Mouse (Mus musculus): ENCODE measurements around the gene Mtx1.

The Mtx1 gene

GRCm38 (mm10) chr3:89213803-89214530 lies 12.9 kb downstream of the Mtx1 start:
- peak; percentile 86 for DNase-seq

- no peak for DNase-seq
Observed at GRCm38 (mm10) chr3:89210731-89211130, 16.2 kb downstream of the Mtx1 start.

- no peak for DNase-seq
Observed at GRCm38 (mm10) chr3:89210162-89210561, 16.7 kb downstream of the Mtx1 start.

DNA sequence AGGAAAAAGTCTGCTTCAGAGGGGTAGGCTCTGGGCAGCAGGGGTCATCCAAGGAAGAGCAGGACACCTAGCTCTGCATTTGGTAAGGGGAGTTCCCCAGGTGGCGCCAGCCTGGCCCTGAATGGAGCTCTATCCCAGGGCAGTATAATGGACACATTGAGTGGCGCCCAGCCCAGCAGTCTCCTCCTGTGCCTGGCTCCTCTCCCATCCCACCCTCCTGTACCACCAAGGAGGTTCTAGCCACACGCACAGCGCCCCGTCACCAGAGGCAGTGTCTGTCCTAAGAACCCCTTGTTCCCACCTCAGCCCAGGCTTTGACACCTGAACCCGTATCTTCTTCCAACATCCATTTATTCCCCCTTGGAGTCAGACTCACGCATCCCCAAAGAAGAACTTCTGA lies 17.2 kb downstream of the Mtx1 start:
- DNase-seq, result no peak

DNA sequence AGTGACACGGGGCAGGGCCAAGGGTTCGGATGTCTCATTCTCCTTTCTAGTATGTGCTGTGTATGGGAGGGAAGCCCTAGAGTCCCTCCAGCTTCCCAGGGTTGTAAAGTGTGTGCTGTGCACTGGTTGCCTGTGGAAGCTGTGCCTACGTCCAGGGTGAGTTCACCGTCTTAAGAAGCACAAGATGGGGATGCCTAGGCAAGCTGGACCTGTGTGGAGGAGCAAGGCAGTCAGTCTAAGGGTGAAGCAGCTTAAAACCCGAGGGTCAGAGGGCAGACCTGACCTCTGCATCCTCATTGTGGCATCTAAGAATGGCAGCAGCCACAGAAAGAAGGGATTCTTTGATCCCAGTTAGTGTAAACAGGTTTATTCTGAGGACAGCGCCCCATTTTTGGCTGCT lies 18.2 kb downstream of the Mtx1 start:
- no peak for DNase-seq

DNA sequence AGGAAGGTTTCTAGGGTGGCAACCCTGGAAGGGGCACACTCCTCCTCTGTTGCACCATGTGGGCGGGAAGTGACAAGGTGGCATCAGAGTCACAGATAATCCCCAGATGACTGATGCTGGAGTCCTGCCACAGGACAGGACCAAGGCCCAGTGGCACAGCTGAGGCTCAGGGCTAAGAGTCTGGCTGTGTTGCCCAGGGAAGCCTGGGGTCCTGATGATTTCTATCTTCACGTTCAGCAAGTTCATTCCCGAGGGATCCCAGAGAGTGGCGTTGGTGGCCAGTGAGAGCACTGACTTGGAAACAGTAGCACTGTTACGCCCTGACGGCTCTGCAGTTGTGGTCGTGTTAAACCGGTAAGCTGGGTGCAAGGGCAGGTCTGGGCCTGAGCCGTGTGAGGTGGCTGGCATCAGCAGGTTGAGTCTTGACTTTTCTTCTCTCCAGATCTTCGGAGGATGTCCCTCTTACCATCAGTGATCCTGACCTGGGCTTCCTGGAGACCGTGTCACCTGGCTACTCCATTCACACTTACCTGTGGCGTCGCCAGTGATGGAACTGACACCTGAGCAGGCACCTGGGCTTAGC lies 18.7 kb downstream of the Mtx1 start:
- no peak for DNase-seq

GRCm38 (mm10) chr3:89206695-89207094 lies 20.2 kb downstream of the Mtx1 start:
- no peak for DNase-seq

DNA sequence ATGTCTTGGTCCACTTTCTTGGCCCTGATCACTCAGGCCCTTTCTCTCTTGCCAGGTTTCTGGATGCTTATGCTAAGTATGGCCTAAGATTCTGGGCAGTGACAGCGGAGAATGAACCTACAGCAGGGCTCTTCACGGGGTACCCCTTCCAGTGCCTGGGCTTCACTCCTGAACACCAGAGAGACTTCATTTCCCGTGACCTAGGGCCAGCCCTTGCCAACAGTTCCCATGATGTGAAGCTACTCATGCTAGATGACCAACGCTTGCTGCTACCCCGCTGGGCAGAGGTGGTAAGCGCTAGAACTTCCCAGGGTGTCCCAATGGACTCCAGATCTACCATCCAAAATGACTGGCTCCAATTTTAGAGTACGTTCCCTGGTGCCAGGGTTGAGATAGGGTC lies 20.8 kb downstream of the Mtx1 start:
- no peak for DNase-seq

- DNase-seq, result no peak
Observed at GRCm38 (mm10) chr3:89203142-89203514, 23.8 kb downstream of the Mtx1 start.

DNA sequence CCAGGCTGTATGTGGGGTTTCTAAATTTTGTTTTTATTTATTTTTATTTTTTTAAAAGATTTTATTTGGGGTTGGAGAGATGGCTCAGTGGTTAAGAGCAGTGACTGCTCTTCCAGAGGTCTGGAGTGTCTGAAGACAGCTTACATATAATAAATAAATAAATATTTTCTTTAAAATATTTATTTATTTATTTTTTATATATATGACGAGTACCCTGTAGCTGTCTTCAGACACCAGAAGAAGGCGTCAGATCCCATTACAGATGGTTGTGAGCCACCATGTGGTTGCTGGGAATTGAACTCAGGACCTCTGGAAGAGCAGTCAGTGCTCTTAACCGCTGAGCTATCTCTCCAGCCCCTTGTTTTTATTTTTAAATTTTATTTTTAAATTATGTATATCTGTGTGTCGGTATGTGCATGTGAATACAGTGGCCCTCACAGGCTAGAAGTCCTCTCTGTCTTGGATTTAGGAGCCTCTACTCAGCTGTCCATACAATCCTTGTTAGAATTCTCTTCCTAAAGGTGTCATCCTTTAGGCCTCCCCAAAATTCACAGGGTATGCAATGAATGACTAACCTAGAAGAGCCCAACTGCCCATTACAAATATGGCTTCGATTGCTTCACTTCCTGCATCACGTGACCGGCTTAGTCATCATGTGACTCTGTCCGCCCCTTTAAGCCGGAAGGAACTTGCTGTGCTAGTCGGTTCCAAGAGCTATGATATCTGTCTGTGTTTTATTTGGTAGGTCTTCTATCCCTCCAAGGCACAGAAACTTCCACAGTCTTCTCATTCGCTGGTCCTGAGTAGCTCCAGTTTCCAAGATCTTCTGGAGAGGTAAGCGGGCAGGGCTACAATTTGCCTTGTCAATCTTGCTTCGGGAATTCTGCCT lies 24.4 kb downstream of the Mtx1 start, which contains the start of gene Gba:
TSS of gene Gba (plus strand) at position 676 of the 889 bp plus-strand sequence.
- DNase-seq, result peak; percentile 89

- no peak for DNase-seq
Observed at GRCm38 (mm10) chr3:89199839-89200238, 27.0 kb downstream of the Mtx1 start.

DNA sequence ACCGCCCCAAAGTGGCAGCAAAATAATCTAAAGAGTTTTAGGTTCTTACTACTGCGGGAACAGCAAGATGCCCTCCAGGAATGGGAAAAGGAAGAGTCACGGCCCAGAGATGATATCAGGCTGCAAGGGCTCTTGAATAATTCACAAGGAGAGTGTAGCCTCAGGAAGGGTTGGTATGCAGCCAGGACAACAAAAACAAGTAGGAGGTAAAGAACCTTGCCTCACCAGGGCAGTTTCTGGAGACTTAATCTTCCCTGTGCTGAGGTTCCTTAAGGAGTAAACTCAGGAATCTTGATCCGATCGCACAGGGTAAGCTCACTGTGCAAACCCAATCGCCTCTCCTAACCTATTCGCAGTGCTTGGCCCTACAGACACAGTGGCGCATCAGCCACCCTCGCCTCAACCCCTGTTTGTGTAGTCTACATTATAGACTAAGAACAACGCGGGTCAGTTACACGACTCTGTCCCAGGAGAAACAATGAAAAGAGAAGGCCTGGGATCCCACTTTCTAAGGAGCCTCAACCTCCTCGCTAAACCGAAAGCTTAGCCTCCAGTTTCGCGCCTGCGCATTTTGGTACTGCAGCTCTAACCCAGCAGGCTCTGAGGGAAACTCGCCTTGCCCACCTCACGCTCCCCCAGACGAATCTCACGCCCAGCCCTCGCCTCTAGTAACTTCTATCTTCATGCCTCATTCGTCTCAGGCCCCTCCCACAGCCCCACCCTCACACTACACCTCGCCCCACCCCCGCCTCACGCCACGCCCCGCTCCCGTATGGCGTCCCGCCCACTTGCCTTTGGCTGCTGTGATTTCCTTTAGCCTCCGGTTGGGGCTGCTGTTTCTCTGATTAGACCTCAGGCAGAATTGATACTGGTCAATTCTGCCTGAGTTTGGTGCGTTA lies 30.7 kb downstream of the Mtx1 start:
- peak; percentile 89 for DNase-seq

GRCm38 (mm10) chr3:89193853-89194252 lies 33.0 kb downstream of the Mtx1 start:
- DNase-seq, result peak; percentile 75

- no peak for DNase-seq
Observed at GRCm38 (mm10) chr3:89193351-89193750, 33.5 kb downstream of the Mtx1 start.

DNA sequence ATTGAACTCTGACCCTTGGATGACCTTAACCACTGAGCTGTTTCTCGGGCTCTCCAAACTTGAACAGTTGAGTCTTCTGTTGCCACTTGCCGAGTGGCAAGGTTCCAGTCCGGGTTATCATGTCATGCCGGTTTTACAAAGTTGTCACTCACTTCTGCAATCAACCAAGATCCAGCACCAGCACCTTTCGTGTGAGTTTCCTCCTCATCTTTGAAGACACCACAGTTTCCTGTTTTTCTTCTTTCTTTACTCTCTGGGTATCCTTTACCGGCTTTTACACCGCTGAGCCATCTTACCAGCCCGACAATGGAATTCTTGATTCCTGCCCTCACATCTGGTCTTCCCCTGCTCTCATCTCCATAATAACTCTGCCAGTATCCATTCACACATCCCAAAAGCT lies 36.5 kb downstream of the Mtx1 start:
- DNase-seq, result peak; percentile 65

DNA sequence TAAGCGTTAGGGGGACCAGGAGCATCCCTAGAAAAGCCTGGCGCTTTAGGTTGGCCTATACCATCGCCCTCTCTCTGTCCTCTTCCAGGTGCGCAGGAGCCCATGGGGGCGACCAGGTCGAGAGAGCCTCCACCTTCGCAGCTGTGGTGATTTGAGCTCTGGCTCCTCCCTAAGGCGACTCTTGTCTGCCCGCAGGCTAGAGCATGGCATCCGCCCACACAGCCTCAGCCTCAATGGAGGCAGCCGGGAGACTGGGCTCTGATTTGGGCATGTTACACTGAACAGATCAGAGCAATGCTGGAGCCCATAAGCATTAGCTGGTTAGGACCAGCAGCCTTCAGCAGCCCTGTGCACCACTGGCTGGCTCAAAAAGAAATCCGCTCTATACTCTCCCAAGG lies 38.4 kb downstream of the Mtx1 start:
- peak; percentile 74 for DNase-seq

DNA sequence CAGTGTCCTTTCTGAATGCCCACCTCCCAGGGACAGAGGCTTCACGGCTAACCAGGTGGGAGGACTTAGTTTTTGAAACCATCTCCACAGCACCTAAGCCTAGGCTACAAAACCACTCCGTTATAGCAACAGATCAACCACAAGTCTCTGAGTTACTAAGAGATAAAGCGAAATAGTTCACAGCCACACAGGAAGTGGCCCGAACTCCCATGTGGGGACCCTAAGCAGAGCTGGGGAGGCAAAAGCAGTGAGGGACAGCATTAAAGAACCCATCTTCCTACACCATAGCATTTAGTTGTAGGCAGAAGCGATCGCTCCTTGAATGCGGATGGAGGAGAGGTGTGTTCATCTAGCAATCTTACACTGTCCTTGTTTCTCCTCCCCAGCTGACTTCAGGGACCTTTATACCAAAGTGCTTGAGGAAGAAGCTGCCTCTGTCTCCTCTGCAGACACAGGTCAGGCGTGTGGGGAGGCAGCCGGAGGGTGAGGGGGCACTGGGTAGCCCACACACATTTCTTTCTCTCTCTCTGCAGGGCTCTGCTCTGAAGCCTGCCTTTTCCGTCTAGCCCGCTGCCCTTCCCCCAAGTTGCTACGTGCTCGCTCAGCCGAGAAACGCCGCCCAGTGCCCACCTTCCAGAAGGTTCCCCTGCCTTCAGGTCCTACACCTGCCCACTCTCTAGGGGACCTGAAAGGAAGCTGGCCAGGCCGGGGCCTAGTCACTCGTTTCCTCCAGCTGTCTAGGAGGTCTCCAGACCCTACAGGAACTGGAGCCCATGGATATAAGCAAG lies 39.0 kb downstream of the Mtx1 start:
- DNase-seq, result peak; percentile 74

- DNase-seq, result peak; percentile 81
Observed at GRCm38 (mm10) chr3:89187197-89187596, 39.7 kb downstream of the Mtx1 start.

- DNase-seq, result no peak
Observed at GRCm38 (mm10) chr3:89183959-89184315, 43.0 kb downstream of the Mtx1 start.

GRCm38 (mm10) chr3:89183058-89183958 lies 43.6 kb downstream of the Mtx1 start, which contains the start of gene Fam189b:
Gene Fam189b (plus strand): TSS chr3:89183143.
- DNase-seq, result peak; percentile 89

All from thymus, postnatal 25 days (tissue).